Comparison of ENCODE assay signal across 8 mouse cellular contexts in genomic region chr11:108342781-108343768, GRCm38 (mm10). TPM values are rescaled to one million over a fixed set of nuclear protein-coding genes. Genes with fewer than 3 reads are reported as not detected.
DNase-seq lines count a peak whose midpoint lies in the region; ATAC-seq lines count a peak whose summit lies in the region.

Gene Apoh (plus strand): TSS chr11:108343354.

- H3K9ac ChIP-seq in forebrain, embryonic 16.5 days (replicated peaks; ENCODE audit: low read depth, low read length), result peak within 1 kb of the TSS; percentile 96

- WGBS in forebrain, embryonic 16.5 days, result under 1% methylated on average over 65 of the region's 75 CpGs

- no peaks in the 10 kb centered on the region for H3K36me3 ChIP-seq in forebrain, embryonic 16.5 days (ENCODE audit: control insufficient read depth, insufficient read depth)

- peak within 1 kb of the TSS; percentile 87 for H3K27ac ChIP-seq in forebrain, embryonic 16.5 days (ENCODE audit: low read length)

- ATAC-seq in forebrain, embryonic 16.5 days, result no peak; the same call in 1 of the 2 replicates
- peak; percentile 13 to 40; a peak in 2 of 4 replicates for ATAC-seq in hematopoietic stem cell, adult 5-6 weeks (replicated peaks in 1 of 2; ENCODE audit: insufficient read depth in 1 of 2, low FRiP score in 2 of 2, low TSS enrichment in 1 of 2, low read depth in 1 of 2, poor library complexity in 2 of 2, severe bottlenecking in 2 of 2)

- peak; percentile 75 for DNase-seq in Muller cell, postnatal 12 days (ENCODE audit: inconsistent ontology term)
- peak; percentile 45 for DNase-seq in cerebellum, adult 11 months
- DNase-seq in layer of hippocampus, postnatal 10 days (ENCODE audit: low spot score in 2 of 2), result peak; percentile 48 to 57
- DNase-seq in lung, postnatal 25 days (ENCODE audit: low spot score), result peak; percentile 26
- DNase-seq in retina, postnatal 7 days (ENCODE audit: low read depth, low spot score), result peak; percentile 13
- peak; percentile 45 for DNase-seq in urinary bladder, postnatal 25 days (ENCODE audit: low spot score)

- H3K4me3 ChIP-seq in forebrain, embryonic 16.5 days (replicated peaks; ENCODE audit: low read length), result peak within 1 kb of the TSS; percentile 78

- no peaks in the 10 kb centered on the region for H3K9me3 ChIP-seq in forebrain, embryonic 16.5 days (ENCODE audit: control insufficient read depth, low read length)

- peaks cover 21% of the 10 kb centered on the region for H3K4me1 ChIP-seq in forebrain, embryonic 16.5 days (replicated peaks; ENCODE audit: control insufficient read depth, insufficient read depth, low read length)

- no peaks in the 10 kb centered on the region for H3K27me3 ChIP-seq in forebrain, embryonic 16.5 days (replicated peaks; ENCODE audit: control insufficient read depth, insufficient read depth, low read length)

- peak within 1 kb of the TSS; percentile 98 for H3K4me2 ChIP-seq in forebrain, embryonic 16.5 days (ENCODE audit: low read length)

RNA-seq across cellular contexts. Expression of gene Apoh, which starts in this region (rescaled TPM):
- 0.24 TPM in 1 of 2 replicates, not detected in the other for polyA plus RNA-seq in forebrain, embryonic 16.5 days (2015; fragmentation: Nextera tagmentation; extraction: Ambion mirVana)
- total RNA-seq in hematopoietic stem cell, adult 5-6 weeks (2017), result not detected in 2 replicates
- under 1 TPM in 1 of 2 experiments, not detected in 1; 0.58 TPM for total RNA-seq in layer of hippocampus, postnatal 10 days (2021)

Comparison
In these comparisons a context has a peak if more than half of its experiments do, and no peak if none do; other contexts are left out.
1. Peak in ATAC-seq in hematopoietic stem cell, adult 5-6 weeks; RNA of the gene not detected or under 1 TPM.
2. Peak in DNase-seq in layer of hippocampus, postnatal 10 days; RNA of the gene not detected or under 1 TPM.
3. DNase-seq: peak in every context shown above with its lines; median percentile 75 in Muller cell, postnatal 12 days; 52 in layer of hippocampus, postnatal 10 days; 45 in cerebellum, adult 11 months; 45 in urinary bladder, postnatal 25 days; 26 in lung, postnatal 25 days; 13 in retina, postnatal 7 days.